Mouse (Mus musculus) olfactory bulb, adult 2 months (tissue): ENCODE results near the gene Smarca4.

Source experiments
- CTCF ChIP-seq: fragments of 200-500 bp; IDR thresholded peaks from 2 replicates; pipeline ENCODE4 v1.5.1; 2012; ENCODE audit warnings: low read depth, mild to moderate bottlenecking, low read length, moderate library complexity; ENCODE audit not compliant: insufficient read depth
- POLR2A ChIP-seq: fragments of 200-500 bp; IDR thresholded peaks from 2 replicates; pipeline ENCODE4 v1.6.1; 2012; ENCODE audit warnings: mild to moderate bottlenecking, low read depth, low read length, moderate library complexity; ENCODE audit not compliant: insufficient read depth

GRCm38 (mm10) chr9:21694071-21694470 lies 78.1 kb downstream of the Smarca4 start:
- no peak for TF ChIP-seq CTCF
- TF ChIP-seq POLR2A = no peak
